Mouse (Mus musculus) CH12.LX (cell line): ENCODE measurements at regions not wholly inside any gene's neighbourhood (a gene's known extent, or its start where the extent isn't known, plus 50 kb on each side); places are given as distances from the start of the nearest gene placed in this dataset.

Experiments used
- DNase-seq: peaks from one replicate; pipeline ENCODE4 v3.0.0-alpha.2; 2013; ENCODE audit errors: extremely low read depth
- H3K27ac ChIP-seq: 2 replicates; pipeline ENCODE4 v1.5.1; 2012; ENCODE audit warnings: low read depth, mild to moderate bottlenecking, control low read depth, moderate library complexity; ENCODE audit not compliant: insufficient read depth
- H3K27me3 ChIP-seq: replicated peaks from 2 replicates; pipeline ENCODE3; 2012; ENCODE audit warnings: inconsistent platforms
- H3K36me3 ChIP-seq, 2 experiments: replicated peaks in 1 of 2; 2 replicates each; pipeline versions ENCODE3 to v1.6.1; 2012; ENCODE audit warnings: inconsistent platforms in 1 of 2, low read length in 1 of 2, mild to moderate bottlenecking in 1 of 2, mixed read lengths in 1 of 2, moderate library complexity in 1 of 2; ENCODE audit not compliant: control insufficient read depth in 1 of 2, insufficient read depth in 1 of 2
- H3K4me1 ChIP-seq, 2 experiments: 2 replicates each; pipeline ENCODE4 v1.6.1; 2012; ENCODE audit warnings: inconsistent platforms in 1 of 2, moderate library complexity in 1 of 2; ENCODE audit not compliant: insufficient read depth in 2 of 2, control insufficient read depth in 1 of 2
- H3K4me2 ChIP-seq: 2 replicates; pipeline ENCODE4 v1.6.1; 2012; ENCODE audit warnings: low read depth, mild to moderate bottlenecking, control low read depth; ENCODE audit not compliant: poor library complexity, insufficient read depth, severe bottlenecking
- H3K4me3 ChIP-seq, 3 experiments: fragments of 150-350 bp in 1 of 3; sonication (generic) in 1 of 3; replicated peaks in 1 of 3; 2 replicates each; pipeline versions ENCODE3 to v1.5.1; 2011 to 2012; ENCODE audit warnings: low read depth in 2 of 3, low read length in 2 of 3, mild to moderate bottlenecking in 2 of 3, moderate library complexity in 2 of 3, control low read depth in 1 of 3, improper control_type of control experiment in 1 of 3, inconsistent platforms in 1 of 3, mixed read lengths in 1 of 3; ENCODE audit not compliant: poor library complexity in 1 of 3
- H3K79me2 ChIP-seq: replicated peaks from 2 replicates; pipeline ENCODE4 v1.6.1; 2012; ENCODE audit warnings: mild to moderate bottlenecking, moderate library complexity; ENCODE audit not compliant: control insufficient read depth, poor library complexity, insufficient read depth, severe bottlenecking; ENCODE audit errors: extremely low read depth
- H3K9ac ChIP-seq: 2 replicates; pipeline ENCODE4 v1.6.1; 2012; ENCODE audit warnings: low read depth, mild to moderate bottlenecking, control low read depth, moderate library complexity; ENCODE audit not compliant: insufficient read depth
- H3K9me3 ChIP-seq: replicated peaks from 2 replicates; pipeline ENCODE3; 2012; ENCODE audit warnings: low read length, inconsistent platforms, mixed read lengths
- BHLHE40 ChIP-seq: IDR thresholded peaks from 2 replicates; pipeline ENCODE4 v1.6.1; 2011; ENCODE audit warnings: mild to moderate bottlenecking, low read depth, low read length, improper control_type of control experiment
- CHD1 ChIP-seq: IDR thresholded peaks from 2 replicates; pipeline ENCODE4 v1.6.1; 2012; ENCODE audit warnings: low read depth, low read length, improper control_type of control experiment, inconsistent platforms
- CHD2 ChIP-seq: IDR thresholded peaks from 2 replicates; pipeline ENCODE4 v1.6.1; 2011; ENCODE audit warnings: low read length, improper control_type of control experiment
- CTCF ChIP-seq, 2 experiments: IDR thresholded peaks in 1 of 2; conservative IDR thresholded peaks in 1 of 2; 2 replicates each; pipeline ENCODE4 v1.5.1; 2011 to 2012; ENCODE audit warnings: low read depth in 2 of 2, low read length in 2 of 2, improper control_type of control experiment in 1 of 2, inconsistent platforms in 1 of 2, mild to moderate bottlenecking in 1 of 2, moderate library complexity in 1 of 2
- E2F4 ChIP-seq: IDR thresholded peaks from 2 replicates; pipeline ENCODE4 v1.6.1; 2011; ENCODE audit warnings: low read depth, low read length, improper control_type of control experiment; ENCODE audit not compliant: insufficient replicate concordance
- IRF4 ChIP-seq: IDR thresholded peaks from 2 replicates; pipeline ENCODE4 v1.6.1; 2014; ENCODE audit warnings: low read depth, mild to moderate bottlenecking, inconsistent platforms, low read length, improper control_type of control experiment
- JUN ChIP-seq: IDR thresholded peaks from 2 replicates; pipeline ENCODE4 v1.6.1; 2011; ENCODE audit warnings: low read depth, mild to moderate bottlenecking, low read length, improper control_type of control experiment, moderate library complexity; ENCODE audit not compliant: insufficient read depth
- JUND ChIP-seq: conservative IDR thresholded peaks from 2 replicates; pipeline ENCODE4 v1.6.1; 2011; ENCODE audit warnings: low read depth, low read length, improper control_type of control experiment
- KAT2A ChIP-seq: IDR thresholded peaks from 2 replicates; pipeline ENCODE4 v1.6.1; 2012; ENCODE audit warnings: low read length, improper control_type of control experiment, inconsistent platforms; ENCODE audit not compliant: insufficient replicate concordance
- MAFK ChIP-seq: IDR thresholded peaks from 2 replicates; pipeline ENCODE4 v1.6.1; 2011; ENCODE audit warnings: low read length, improper control_type of control experiment; ENCODE audit not compliant: insufficient replicate concordance
- MAX ChIP-seq: IDR thresholded peaks from 2 replicates; pipeline ENCODE4 v1.6.1; 2011; ENCODE audit warnings: low read length, improper control_type of control experiment
- MEF2A ChIP-seq: IDR thresholded peaks from 2 replicates; pipeline ENCODE4 v1.6.1; 2014; ENCODE audit warnings: low read depth, mild to moderate bottlenecking, inconsistent platforms, low read length, improper control_type of control experiment, borderline replicate concordance
- POLR2AphosphoS2 ChIP-seq: IDR thresholded peaks from 2 replicates; pipeline ENCODE4 v1.6.1; 2011; ENCODE audit warnings: low read depth, low read length, improper control_type of control experiment
- RCOR1 ChIP-seq: conservative IDR thresholded peaks from 2 replicates; pipeline ENCODE4 v1.6.1; 2012; ENCODE audit warnings: low read depth, mild to moderate bottlenecking, inconsistent platforms, low read length, improper control_type of control experiment
- SMC3 ChIP-seq: IDR thresholded peaks from 2 replicates; pipeline ENCODE4 v1.6.1; 2011; ENCODE audit warnings: low read depth, low read length, improper control_type of control experiment
- TBP ChIP-seq: conservative IDR thresholded peaks from 2 replicates; pipeline ENCODE4 v1.6.1; 2011; ENCODE audit warnings: low read depth, low read length, improper control_type of control experiment
- TCF12 ChIP-seq: IDR thresholded peaks from 2 replicates; pipeline ENCODE4 v1.6.1; 2014; ENCODE audit warnings: low read depth, mild to moderate bottlenecking, inconsistent platforms, low read length, improper control_type of control experiment
- USF2 ChIP-seq: conservative IDR thresholded peaks from 2 replicates; pipeline ENCODE4 v1.6.1; 2011; ENCODE audit warnings: low read depth, low read length, improper control_type of control experiment
- ZNF384 ChIP-seq: IDR thresholded peaks from 2 replicates; pipeline ENCODE4 v1.6.1; 2012; ENCODE audit warnings: low read depth, low read length, improper control_type of control experiment, inconsistent platforms
- dilution Hi-C: fragments of 300-500 bp; cut with MboI; formaldehyde crosslinking; loops from 2 replicates; pipeline ENCODE4 v1.14.3; 2020; ENCODE audit warnings: low sequenced_read_pairs; ENCODE audit not compliant: extremely low pct_unique_long_range_greater_than_20kb, extremely low pct_ligation_motif_present
- in situ Hi-C: fragments of 300-500 bp; cut with MboI; formaldehyde crosslinking; loops from 3 replicates; pipeline ENCODE4 v1.14.3; 2019; ENCODE audit warnings: low sequenced_read_pairs, low pct_ligation_motif_present, low pct_unique_long_range_greater_than_20kb, mixed read lengths

DNA sequence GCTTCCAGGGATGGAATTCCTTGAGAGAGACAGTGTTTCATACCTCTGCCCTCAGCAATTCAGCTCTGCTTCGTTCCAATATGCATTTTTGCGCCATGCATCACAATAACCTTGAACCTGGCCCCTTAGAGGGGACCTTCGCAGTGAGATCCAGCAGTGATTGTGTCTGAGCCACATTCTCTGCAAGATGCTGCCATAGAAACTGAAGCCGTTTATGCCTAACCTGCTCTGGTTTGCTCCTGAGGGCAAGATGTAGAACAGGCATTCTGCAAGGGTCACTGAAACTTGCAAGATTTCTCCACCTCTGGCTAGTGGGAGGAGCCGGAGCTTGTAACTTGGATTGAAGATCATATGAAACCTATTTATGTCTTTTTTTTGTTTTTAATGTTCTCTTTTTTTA lies 78.4 kb upstream of the Tsc22d2 start:
- Histone ChIP-seq H3K9me3 (no peaks in the 10 kb centered on the region), H3K4me2 (no peak overlapping the region), H3K36me3 (no peaks in the 10 kb centered on the region), H3K27ac (no peak overlapping the region), H3K79me2 (no peaks in the 10 kb centered on the region), H3K9ac (no peak overlapping the region)
- dilution Hi-C loops (no loop called here), in situ Hi-C loops (no loop called here)
- DNase-seq: no peak
- TF ChIP-seq BHLHE40 (no peak), MEF2A (no peak), TBP (no peak), CTCF (conservative IDR thresholded peaks at IDR 0.05 in 1 of 2, IDR thresholded peaks at IDR 0.05 in 1 of 2; ENCODE audit: low read depth in 2 of 2, low read length in 2 of 2) (no peak), E2F4 (no peak)
- TF ChIP-seq, all 38 proteins: peak for 0
- Histone ChIP-seq H3K27me3 (no peaks in the 10 kb centered on the region), H3K4me3 (no peak overlapping the region), H3K4me1 (peaks cover 0 to 9% of the 10 kb centered on the region in 2 experiments; a peak in 1 of 4 replicates)

- DNase-seq: no peak
- no peaks in the 10 kb centered on the region for H3K9me3 ChIP-seq
- in situ Hi-C loops: no loop called here
- H3K27ac ChIP-seq: no peak overlapping the region
- dilution Hi-C loops: no loop called here
- H3K9ac ChIP-seq: no peak overlapping the region
- TF ChIP-seq CHD2 (no peak), BHLHE40 (no peak), KAT2A (no peak), MAX (no peak), USF2 (no peak), JUN (no peak), TCF12 (no peak), JUND (no peak), IRF4 (no peak), RCOR1 (no peak)
- TF ChIP-seq, all 38 proteins: peak for 0
- Histone ChIP-seq H3K4me1 (peaks cover 0 to 9% of the 10 kb centered on the region in 2 experiments; a peak in 1 of 4 replicates), H3K79me2 (no peaks in the 10 kb centered on the region), H3K27me3 (no peaks in the 10 kb centered on the region), H3K4me3 (no peak overlapping the region), H3K4me2 (no peak overlapping the region), H3K36me3 (no peaks in the 10 kb centered on the region)
Observed at GRCm38 (mm10) chr3:58336590-58336989, 77.9 kb upstream of the Tsc22d2 start.

- no peak overlapping the region for H3K27ac ChIP-seq
- H3K4me3 ChIP-seq: no peak overlapping the region
- no peak overlapping the region for H3K4me2 ChIP-seq
- H3K79me2 ChIP-seq: no peaks in the 10 kb centered on the region
- in situ Hi-C loops (no loop called here), dilution Hi-C loops (no loop called here)
- peaks cover 0 to 2% of the 10 kb centered on the region in 2 experiments; a peak in 1 of 4 replicates for H3K4me1 ChIP-seq
- no peak for TF ChIP-seq BHLHE40
- TF ChIP-seq JUND: no peak
- TF ChIP-seq ZNF384: no peak
- no peak for TF ChIP-seq POLR2AphosphoS2
- TF ChIP-seq KAT2A: no peak
- TF ChIP-seq MAX: no peak
- no peak for TF ChIP-seq MAFK
- no peak for TF ChIP-seq SMC3
- TF ChIP-seq CHD1: no peak
- H3K36me3 ChIP-seq: no peaks in the 10 kb centered on the region
- H3K27me3 ChIP-seq: no peaks in the 10 kb centered on the region
- no peak for DNase-seq
- H3K9me3 ChIP-seq: no peaks in the 10 kb centered on the region
- no peak overlapping the region for H3K9ac ChIP-seq
Observed at GRCm38 (mm10) chr3:58338976-58339375, 75.5 kb upstream of the Tsc22d2 start.
